Mouse (Mus musculus) hindbrain, postnatal 0 days (tissue): ENCODE measurements around the gene Atp6v0c. TPM values are rescaled to one million over a fixed set of nuclear protein-coding genes. Genes with fewer than 3 reads are reported as not detected.

Experiments
- ATAC-seq: fragments of 200-750 bp; cut with Nextera tagmentation; 2 replicates; pipeline ENCODE4 v1.8.0; 2017; ENCODE audit warnings: mild to moderate bottlenecking, moderate TSS enrichment, moderate library complexity
- DNase-seq: peaks from one replicate; pipeline ENCODE4 v3.0.0-alpha.2; 2015; ENCODE audit warnings: low spot score
- H3K27ac ChIP-seq: fragments of 300-500 bp; sonication (generic); 2 replicates; pipeline ENCODE4 v1.5.1; 2014; ENCODE audit warnings: mild to moderate bottlenecking
- H3K27me3 ChIP-seq: fragments of 300-500 bp; sonication (generic); 2 replicates; pipeline ENCODE4 v1.6.1; 2014; ENCODE audit warnings: low read length, mixed read lengths; ENCODE audit not compliant: insufficient read depth
- H3K36me3 ChIP-seq: fragments of 300-500 bp; sonication (generic); 2 replicates; pipeline ENCODE4 v1.6.1; 2014; ENCODE audit warnings: low read length, mixed read lengths; ENCODE audit not compliant: insufficient read depth
- H3K4me1 ChIP-seq: fragments of 300-500 bp; sonication (generic); 2 replicates; pipeline ENCODE4 v1.6.1; 2014; ENCODE audit warnings: antibody characterized with exemption, low read length, mixed read lengths; ENCODE audit not compliant: insufficient read depth
- H3K4me2 ChIP-seq: fragments of 300-500 bp; sonication (generic); 2 replicates; pipeline ENCODE4 v1.6.1; 2014; ENCODE audit warnings: low read depth, mild to moderate bottlenecking, low read length, moderate library complexity, mixed read lengths
- H3K4me3 ChIP-seq: fragments of 300-500 bp; sonication (generic); 2 replicates; pipeline ENCODE4 v1.5.1; 2014; ENCODE audit warnings: low read length
- H3K9ac ChIP-seq: fragments of 300-500 bp; sonication (generic); replicated peaks from 2 replicates; pipeline ENCODE4 v1.6.1; 2014; ENCODE audit warnings: mild to moderate bottlenecking, low read length, moderate library complexity, mixed read lengths
- H3K9me3 ChIP-seq: fragments of 300-500 bp; sonication (generic); 2 replicates; pipeline ENCODE4 v1.6.1; 2016; ENCODE audit warnings: low read length, mixed read lengths
- CTCF ChIP-seq: IDR thresholded peaks from 2 replicates; pipeline ENCODE4 v1.5.1; 2016; ENCODE audit warnings: antibody characterized with exemption, control low read depth, low read depth
- WGBS: fragments of 180-500 bp; shearing (Covaris S2); extraction: QIAGEN DNeasy Blood & Tissue Kit; methylation state at CpG from one replicate; pipeline ENCODE4 v1.1.7; 2014; 5-methylcytosine and 5-hydroxymethylcytosine counted together
- polyA plus RNA-seq: library from polyadenylated mRNA; unstranded; fragments of >200 nt; fragmentation: Nextera tagmentation; extraction: Ambion mirVana; gene quantifications from 2 replicates; pipeline ENCODE4 v1.2.1, GENCODE M21; 2015
- total RNA-seq: library from RNA; depleted of rRNA; stranded (reverse); fragments of >200 nt; gene quantifications from 2 replicates; pipeline ENCODE4 v1.2.3, GENCODE M21; 2014

Gene Atp6v0c
- total and polyA plus RNA-seq, 2 experiments from 2014 or later, result 854 to 2,275 TPM

GRCm38 (mm10) chr17:24168590-24169277 lies 768 bp downstream of the Atp6v0c start:
- peak; percentile 55 for ATAC-seq

DNA sequence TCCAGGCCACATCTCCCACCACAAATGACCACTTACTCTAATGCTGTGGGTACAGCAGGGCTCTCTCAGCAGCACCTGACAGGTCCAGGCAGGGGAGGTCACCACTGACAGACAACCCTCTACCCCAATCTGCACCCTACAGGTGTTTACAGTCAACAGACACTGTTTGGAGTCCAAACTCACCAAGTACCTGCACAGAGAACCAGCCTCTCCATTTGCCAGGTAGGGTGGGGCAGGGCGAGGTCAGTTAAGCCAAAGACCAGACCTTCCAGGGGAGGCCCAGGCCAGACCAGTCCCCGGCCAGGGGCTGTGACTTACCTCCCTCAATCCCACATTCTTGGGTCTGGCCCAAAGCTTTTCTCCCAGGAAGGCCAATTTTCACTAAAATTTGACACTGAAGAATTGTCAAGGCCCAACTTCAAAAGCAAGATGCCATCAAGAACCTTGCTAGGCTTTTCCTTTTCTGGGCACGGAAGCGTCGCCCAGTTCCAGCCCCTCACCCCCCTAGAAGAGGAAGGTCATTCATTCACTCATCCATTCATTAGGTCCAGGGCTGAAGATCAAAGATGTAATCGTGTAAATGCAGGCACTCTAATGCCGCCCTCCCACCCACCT lies 1.5 kb downstream of the Atp6v0c start:
- H3K36me3 ChIP-seq, result peaks cover 3% of the 10 kb centered on the region; the same call in 1 of the 2 replicates
- H3K27ac ChIP-seq, result peak overlapping the region; percentile 100
- H3K9me3 ChIP-seq, result no peaks in the 10 kb centered on the region
- peaks cover 14% of the 10 kb centered on the region for H3K4me1 ChIP-seq
- H3K9ac ChIP-seq, result peak overlapping the region; percentile 85
- no peak for DNase-seq
- H3K4me2 ChIP-seq, result peak overlapping the region; percentile 78
- WGBS, result 53% methylated on average over 7 of the region's 7 CpGs
- no peak for ATAC-seq
- H3K27me3 ChIP-seq, result no peaks in the 10 kb centered on the region
- peak overlapping the region; percentile 57 for H3K4me3 ChIP-seq
- TF ChIP-seq CTCF, result no peak

More at GRCm38 (mm10) chr17:24168590-24169277, 768 bp downstream of the Atp6v0c start:
- no peak for TF ChIP-seq CTCF
- under 1% methylated on average over 36 of the region's 41 CpGs for WGBS
- H3K9ac ChIP-seq, result peak overlapping the region; percentile 85
- peaks cover 3% of the 10 kb centered on the region; the same call in 1 of the 2 replicates for H3K36me3 ChIP-seq
- H3K4me3 ChIP-seq, result peak overlapping the region; percentile 57
- H3K9me3 ChIP-seq, result no peaks in the 10 kb centered on the region
- peak overlapping the region; percentile 100 for H3K27ac ChIP-seq
- DNase-seq, result peak; percentile 76
- H3K4me1 ChIP-seq, result peaks cover 14% of the 10 kb centered on the region
- H3K27me3 ChIP-seq, result no peaks in the 10 kb centered on the region
- H3K4me2 ChIP-seq, result peak overlapping the region; percentile 78

DNA sequence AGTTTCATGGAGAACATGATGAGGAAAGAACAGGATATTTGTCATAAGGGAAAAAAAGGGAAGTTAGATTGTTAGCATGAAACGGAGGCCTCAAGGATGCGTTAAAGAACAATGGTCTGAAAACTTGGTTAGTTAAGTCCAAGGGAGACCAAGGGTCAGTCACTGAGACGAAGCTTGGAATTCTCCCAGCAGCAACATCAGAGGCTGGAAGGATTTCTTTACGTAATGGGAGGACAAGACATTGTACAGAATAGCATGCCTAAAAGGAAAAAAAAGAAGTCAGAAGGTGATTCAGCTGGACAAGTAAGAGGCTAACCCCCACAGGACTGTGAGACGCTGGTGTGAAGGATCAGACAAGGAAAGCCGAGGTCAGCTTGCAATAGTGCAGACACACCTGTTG lies 2.4 kb downstream of the Atp6v0c start:
- peak overlapping the region; percentile 78 for H3K4me2 ChIP-seq
- no peak overlapping the region for H3K27ac ChIP-seq
- no peak overlapping the region; the same call in 1 of the 2 replicates for H3K4me3 ChIP-seq
- no peak for TF ChIP-seq CTCF
- H3K4me1 ChIP-seq, result peaks cover 19% of the 10 kb centered on the region
- H3K27me3 ChIP-seq, result no peaks in the 10 kb centered on the region
- DNase-seq, result no peak
- 77% methylated on average over 6 of the region's 6 CpGs for WGBS
- H3K9me3 ChIP-seq, result no peaks in the 10 kb centered on the region
- ATAC-seq, result no peak
- H3K36me3 ChIP-seq, result peaks cover 3% of the 10 kb centered on the region; the same call in 1 of the 2 replicates
- peak overlapping the region; percentile 85; the same call in 1 of the 2 replicates for H3K9ac ChIP-seq

DNA sequence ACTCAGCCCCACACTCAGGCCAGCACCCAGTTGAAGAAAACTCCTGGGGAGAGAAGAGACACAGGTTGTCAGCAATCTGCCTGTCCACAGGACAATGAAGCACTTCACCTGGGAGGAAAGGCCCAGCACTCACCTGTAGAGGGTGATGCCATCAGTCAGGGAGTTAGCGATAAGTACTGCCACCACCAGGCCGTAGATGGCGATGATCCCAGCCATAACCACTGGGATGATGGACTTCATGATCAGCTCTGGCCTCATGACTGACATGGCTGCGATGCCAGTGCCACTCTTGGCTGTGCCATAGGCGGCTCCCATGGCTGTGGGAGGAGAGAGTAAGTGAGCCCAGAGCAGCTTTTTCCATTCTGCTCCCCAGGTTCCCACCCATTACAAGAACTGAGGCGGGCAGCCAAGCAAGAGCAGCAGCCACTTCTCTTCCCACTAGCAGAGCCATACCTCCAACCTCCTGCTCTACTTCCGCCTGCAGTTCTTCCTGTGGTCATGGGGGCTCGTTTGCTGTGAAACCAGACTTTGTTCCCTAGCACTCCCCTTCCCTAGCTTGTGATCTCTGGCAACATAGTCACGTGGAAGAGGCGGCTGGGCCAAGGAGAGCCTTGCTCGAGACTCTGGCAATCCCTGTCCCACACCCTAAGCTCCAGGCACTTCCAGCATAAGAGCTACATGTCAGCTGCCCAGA lies 4.8 kb downstream of the Atp6v0c start:
- DNase-seq (no peak), ATAC-seq (no peak)
- Histone ChIP-seq H3K4me2 (no peak overlapping the region), H3K4me1 (peaks cover 14% of the 10 kb centered on the region), H3K9me3 (no peaks in the 10 kb centered on the region), H3K27me3 (no peaks in the 10 kb centered on the region), H3K4me3 (no peak overlapping the region), H3K36me3 (peaks cover 3% of the 10 kb centered on the region; the same call in 1 of the 2 replicates), H3K27ac (no peak overlapping the region), H3K9ac (no peak overlapping the region)
- peak; percentile 35; the same call in 1 of the 2 replicates for TF ChIP-seq CTCF
- WGBS, result 85% methylated on average over 11 of the region's 11 CpGs

DNA sequence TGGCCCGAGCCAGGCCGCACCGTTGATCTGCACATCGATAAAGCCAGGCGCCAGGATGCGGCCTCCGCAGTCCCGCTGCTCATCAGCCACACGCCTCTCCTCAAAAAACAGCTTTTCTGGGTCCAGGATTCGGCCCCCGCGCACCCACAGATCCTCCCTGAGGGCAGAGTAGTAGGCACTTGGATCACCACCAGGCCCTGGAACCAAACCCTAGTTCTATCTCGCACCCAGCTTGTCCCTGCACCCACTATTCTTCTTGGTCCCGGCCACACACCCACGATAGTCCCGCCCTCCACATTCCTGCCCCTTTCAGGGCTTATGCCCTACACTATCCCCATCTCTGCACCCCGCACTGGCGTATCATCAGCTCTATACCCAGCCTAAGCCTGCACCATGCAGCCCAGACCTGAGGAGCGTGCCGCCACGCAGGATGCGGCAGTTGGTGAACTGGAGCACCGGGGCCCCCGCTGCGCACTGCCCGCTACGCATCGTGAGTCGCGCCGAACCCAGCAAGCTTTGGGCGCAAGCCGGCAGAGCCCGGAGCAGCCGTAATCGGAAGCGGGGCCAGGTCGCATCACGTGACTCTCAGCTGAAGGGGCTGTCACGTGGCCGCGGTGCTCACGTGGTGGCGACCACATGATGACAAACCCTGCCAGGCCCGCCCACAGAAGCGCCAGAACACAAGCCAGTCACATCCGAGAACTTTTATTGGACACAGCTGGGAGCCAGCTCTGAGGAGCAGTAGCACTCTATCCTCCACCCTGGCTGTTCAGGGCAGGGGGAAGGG lies 6.1 kb downstream of the Atp6v0c start, which contains the start of gene Amdhd2:
Gene Amdhd2, minus strand, starts transcription at position 591 of the 787 bp plus-strand sequence.
- H3K4me3 ChIP-seq, result peak within 1 kb of the TSS; percentile 63
- H3K4me1 ChIP-seq, result peaks cover 14% of the 10 kb centered on the region
- H3K36me3 ChIP-seq, result peaks cover 3% of the 10 kb centered on the region; the same call in 1 of the 2 replicates
- TF ChIP-seq CTCF, result no peak
- peak within 1 kb of the TSS; percentile 56 for H3K9ac ChIP-seq
- H3K9me3 ChIP-seq, result no peaks in the 10 kb centered on the region
- H3K27me3 ChIP-seq, result no peaks in the 10 kb centered on the region
- peak within 1 kb of the TSS; percentile 83 for H3K27ac ChIP-seq
- DNase-seq, result peak; percentile 97
- ATAC-seq, result peak; percentile 93
- under 1% methylated on average over 47 of the region's 47 CpGs for WGBS
- peak within 1 kb of the TSS; percentile 87 for H3K4me2 ChIP-seq
